Mouse (Mus musculus): ENCODE data around the gene Ddx24. TPM values are rescaled to one million over a fixed set of nuclear protein-coding genes. Genes with fewer than 3 reads are reported as not detected.

The Ddx24 gene
- polyA plus RNA-seq, 1 experiment from 2014 or later = 91.4 TPM

GRCm38 (mm10) chr12:103437601-103438000, 12.0 kb upstream of the Ddx24 start:
- no peak overlapping the region for H3K27ac ChIP-seq (ENCODE audit: low read length)
- no peak overlapping the region for H3K9ac ChIP-seq (replicated peaks; ENCODE audit: low read depth, low read length)
- H3K4me3 ChIP-seq (ENCODE audit: low read depth, low read length) = no peak overlapping the region
- ATAC-seq (ENCODE audit: insufficient number of reproducible peaks, insufficient read depth, low FRiP score, low read depth) = no peak
- H3K9me3 ChIP-seq (ENCODE audit: control insufficient read depth, low read depth, low read length) = no peaks in the 10 kb centered on the region
- H3K36me3 ChIP-seq (ENCODE audit: control insufficient read depth, insufficient read depth, low read length) = no peaks in the 10 kb centered on the region
- 0 out of 2 replicates have a peak, but pooled peaks cover 3% of the 10 kb centered on the region for H3K4me1 ChIP-seq (ENCODE audit: control insufficient read depth, insufficient read depth, low read length)
- WGBS = 87% methylated on average over 1 of the region's 1 CpGs
- H3K4me2 ChIP-seq (replicated peaks; ENCODE audit: low read depth, low read length) = no peak overlapping the region
- H3K27me3 ChIP-seq (ENCODE audit: control insufficient read depth, insufficient read depth, low read length) = no peaks in the 10 kb centered on the region

GRCm38 (mm10) chr12:103434861-103435260, 9.2 kb upstream of the Ddx24 start:
- Histone ChIP-seq H3K4me1 (ENCODE audit: control insufficient read depth, insufficient read depth, low read length) (0 out of 2 replicates have a peak, but pooled peaks cover 3% of the 10 kb centered on the region), H3K4me2 (replicated peaks; ENCODE audit: low read depth, low read length) (peak overlapping the region; percentile 36), H3K4me3 (ENCODE audit: low read depth, low read length) (no peak overlapping the region), H3K27ac (ENCODE audit: low read length) (peak overlapping the region; percentile 85; the same call in 1 of the 2 replicates), H3K9ac (replicated peaks; ENCODE audit: low read depth, low read length) (no peak overlapping the region), H3K27me3 (ENCODE audit: control insufficient read depth, insufficient read depth, low read length) (no peaks in the 10 kb centered on the region), H3K9me3 (ENCODE audit: control insufficient read depth, low read depth, low read length) (no peaks in the 10 kb centered on the region), H3K36me3 (ENCODE audit: control insufficient read depth, insufficient read depth, low read length) (no peaks in the 10 kb centered on the region)
- ATAC-seq (ENCODE audit: insufficient number of reproducible peaks, insufficient read depth, low FRiP score, low read depth) = no peak

GRCm38 (mm10) chr12:103433986-103434731, 8.5 kb upstream of the Ddx24 start, which contains the start of gene Ifi27:
Gene Ifi27, plus strand, starts transcription at chr12:103434211.
- H3K27ac ChIP-seq (ENCODE audit: low read length) = peak within 1 kb of the TSS; percentile 85

GRCm38 (mm10) chr12:103433430-103433829, 7.8 kb upstream of the Ddx24 start:
- 84% methylated on average over 2 of the region's 2 CpGs for WGBS
- Histone ChIP-seq H3K4me2 (replicated peaks; ENCODE audit: low read depth, low read length) (no peak overlapping the region), H3K27ac (ENCODE audit: low read length) (peak overlapping the region; percentile 67; the same call in 1 of the 2 replicates), H3K9me3 (ENCODE audit: control insufficient read depth, low read depth, low read length) (no peaks in the 10 kb centered on the region), H3K36me3 (ENCODE audit: control insufficient read depth, insufficient read depth, low read length) (no peaks in the 10 kb centered on the region), H3K4me1 (ENCODE audit: control insufficient read depth, insufficient read depth, low read length) (0 out of 2 replicates have a peak, but pooled peaks cover 3% of the 10 kb centered on the region), H3K27me3 (ENCODE audit: control insufficient read depth, insufficient read depth, low read length) (no peaks in the 10 kb centered on the region), H3K4me3 (ENCODE audit: low read depth, low read length) (no peak overlapping the region), H3K9ac (replicated peaks; ENCODE audit: low read depth, low read length) (no peak overlapping the region)
- no peak for ATAC-seq (ENCODE audit: insufficient number of reproducible peaks, insufficient read depth, low FRiP score, low read depth)

More at GRCm38 (mm10) chr12:103433986-103434731, 8.5 kb upstream of the Ddx24 start, which contains the start of gene Ifi27:
- 42% methylated on average over 8 of the region's 8 CpGs for WGBS
- ATAC-seq (ENCODE audit: insufficient number of reproducible peaks, insufficient read depth, low FRiP score, low read depth) = peak; percentile 95
- peak within 1 kb of the TSS; percentile 22 for H3K4me3 ChIP-seq (ENCODE audit: low read depth, low read length)
- H3K36me3 ChIP-seq (ENCODE audit: control insufficient read depth, insufficient read depth, low read length) = no peaks in the 10 kb centered on the region
- 0 out of 2 replicates have a peak, but pooled peaks cover 3% of the 10 kb centered on the region for H3K4me1 ChIP-seq (ENCODE audit: control insufficient read depth, insufficient read depth, low read length)
- H3K9ac ChIP-seq (replicated peaks; ENCODE audit: low read depth, low read length) = no peak within 1 kb of the TSS
- no peaks in the 10 kb centered on the region for H3K27me3 ChIP-seq (ENCODE audit: control insufficient read depth, insufficient read depth, low read length)
- no peaks in the 10 kb centered on the region for H3K9me3 ChIP-seq (ENCODE audit: control insufficient read depth, low read depth, low read length)
- H3K4me2 ChIP-seq (replicated peaks; ENCODE audit: low read depth, low read length) = peak within 1 kb of the TSS; percentile 36

- no peak overlapping the region for H3K4me3 ChIP-seq (ENCODE audit: low read depth, low read length)
- no peak overlapping the region for H3K27ac ChIP-seq (ENCODE audit: low read length)
- H3K4me2 ChIP-seq (replicated peaks; ENCODE audit: low read depth, low read length) = no peak overlapping the region
- H3K4me1 ChIP-seq (ENCODE audit: control insufficient read depth, insufficient read depth, low read length) = peaks cover 18% of the 10 kb centered on the region
- no peaks in the 10 kb centered on the region for H3K27me3 ChIP-seq (ENCODE audit: control insufficient read depth, insufficient read depth, low read length)
- WGBS = 91% methylated on average over 7 of the region's 7 CpGs
- ATAC-seq (ENCODE audit: insufficient number of reproducible peaks, insufficient read depth, low FRiP score, low read depth) = no peak
- peaks cover 9% of the 10 kb centered on the region for H3K36me3 ChIP-seq (ENCODE audit: control insufficient read depth, insufficient read depth, low read length)
- no peak overlapping the region for H3K9ac ChIP-seq (replicated peaks; ENCODE audit: low read depth, low read length)
- no peaks in the 10 kb centered on the region for H3K9me3 ChIP-seq (ENCODE audit: control insufficient read depth, low read depth, low read length)
These were observed 1.1 kb upstream of the Ddx24 start for GRCm38 (mm10) chr12:103426710-103427109.

- Histone ChIP-seq H3K9ac (replicated peaks; ENCODE audit: low read depth, low read length) (peak overlapping the region; percentile 74), H3K4me1 (ENCODE audit: control insufficient read depth, insufficient read depth, low read length) (peaks cover 19% of the 10 kb centered on the region), H3K9me3 (ENCODE audit: control insufficient read depth, low read depth, low read length) (no peaks in the 10 kb centered on the region), H3K4me2 (replicated peaks; ENCODE audit: low read depth, low read length) (peak overlapping the region; percentile 91), H3K36me3 (ENCODE audit: control insufficient read depth, insufficient read depth, low read length) (peaks cover 9% of the 10 kb centered on the region), H3K27me3 (ENCODE audit: control insufficient read depth, insufficient read depth, low read length) (no peaks in the 10 kb centered on the region), H3K27ac (ENCODE audit: low read length) (no peak overlapping the region), H3K4me3 (ENCODE audit: low read depth, low read length) (peak overlapping the region; percentile 95)
- 7% methylated on average over 33 of the region's 33 CpGs for WGBS
- ATAC-seq (ENCODE audit: insufficient number of reproducible peaks, insufficient read depth, low FRiP score, low read depth) = no peak
These were observed 458 bp downstream of the Ddx24 start for GRCm38 (mm10) chr12:103425016-103425728.

GRCm38 (mm10) chr12:103408144-103408543, 17.5 kb downstream of the Ddx24 start:
- H3K4me2 ChIP-seq (replicated peaks; ENCODE audit: low read depth, low read length) = no peak overlapping the region
- H3K27me3 ChIP-seq (ENCODE audit: control insufficient read depth, insufficient read depth, low read length) = no peaks in the 10 kb centered on the region
- 87% methylated on average over 10 of the region's 10 CpGs for WGBS
- no peaks in the 10 kb centered on the region for H3K9me3 ChIP-seq (ENCODE audit: control insufficient read depth, low read depth, low read length)
- H3K9ac ChIP-seq (replicated peaks; ENCODE audit: low read depth, low read length) = no peak overlapping the region
- H3K4me3 ChIP-seq (ENCODE audit: low read depth, low read length) = no peak overlapping the region
- ATAC-seq (ENCODE audit: insufficient number of reproducible peaks, insufficient read depth, low FRiP score, low read depth) = no peak
- peaks cover 68% of the 10 kb centered on the region for H3K36me3 ChIP-seq (ENCODE audit: control insufficient read depth, insufficient read depth, low read length)
- no peaks in the 10 kb centered on the region for H3K4me1 ChIP-seq (ENCODE audit: control insufficient read depth, insufficient read depth, low read length)
- H3K27ac ChIP-seq (ENCODE audit: low read length) = no peak overlapping the region

- Histone ChIP-seq H3K27me3 (ENCODE audit: control insufficient read depth, insufficient read depth, low read length) (no peaks in the 10 kb centered on the region), H3K9me3 (ENCODE audit: control insufficient read depth, low read depth, low read length) (no peaks in the 10 kb centered on the region), H3K36me3 (ENCODE audit: control insufficient read depth, insufficient read depth, low read length) (peaks cover 64% of the 10 kb centered on the region), H3K4me3 (ENCODE audit: low read depth, low read length) (no peak within 1 kb of the TSS), H3K4me1 (ENCODE audit: control insufficient read depth, insufficient read depth, low read length) (no peaks in the 10 kb centered on the region), H3K4me2 (replicated peaks; ENCODE audit: low read depth, low read length) (no peak within 1 kb of the TSS), H3K27ac (ENCODE audit: low read length) (no peak within 1 kb of the TSS), H3K9ac (replicated peaks; ENCODE audit: low read depth, low read length) (no peak within 1 kb of the TSS)
- 95% methylated on average over 4 of the region's 4 CpGs for WGBS
- no peak for ATAC-seq (ENCODE audit: insufficient number of reproducible peaks, insufficient read depth, low FRiP score, low read depth)
These were observed 17.9 kb downstream of the Ddx24 start, which contains the start of gene 9330161L09Rik for GRCm38 (mm10) chr12:103407720-103408119. Gene 9330161L09Rik, minus strand, starts transcription at chr12:103407820.

Measured in stomach, embryonic 14.5 days (tissue).